Mouse (Mus musculus): ENCODE measurements around the gene Kirrel. TPM values are rescaled to one million over a fixed set of nuclear protein-coding genes. Genes with fewer than 3 reads are reported as not detected.
A peak's percentile ranks its signal among the peaks of the same experiment; 100 is the strongest.

Gene Kirrel
- total RNA-seq, 1 experiment from 2014 or later: not detected

DNA sequence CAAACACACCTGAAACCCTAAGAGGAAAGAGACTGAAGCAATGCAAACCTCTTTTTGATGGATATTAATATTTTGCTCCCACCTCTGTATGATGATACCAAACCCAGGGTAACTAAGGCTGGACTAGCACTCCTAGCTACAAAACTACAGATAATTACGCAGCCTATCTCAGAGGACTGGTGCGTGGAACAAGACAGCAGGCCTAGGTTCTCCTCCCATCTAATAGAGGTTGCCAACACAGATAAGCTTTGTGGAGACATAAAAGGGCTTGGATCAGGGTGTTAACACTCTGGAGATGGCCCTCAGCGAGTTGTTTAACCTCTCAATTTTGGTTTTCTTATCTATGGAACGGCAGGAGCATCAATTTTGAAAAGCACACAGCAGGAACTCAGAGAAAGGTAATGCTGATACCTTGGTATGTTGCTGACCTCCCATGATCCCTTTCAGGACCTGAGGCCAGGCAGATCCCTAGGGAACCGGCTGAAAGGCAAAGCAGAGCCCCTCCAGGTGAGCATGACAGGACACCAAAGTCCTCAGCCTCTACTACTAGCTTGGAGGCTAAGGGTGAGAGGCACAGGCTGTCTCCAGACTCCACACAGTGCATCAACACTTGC lies 5.0 kb downstream of the Kirrel start:
- no peak for ATAC-seq (replicated peaks; ENCODE audit: insufficient number of reproducible peaks, low FRiP score, low TSS enrichment, poor library complexity, severe bottlenecking)

DNA sequence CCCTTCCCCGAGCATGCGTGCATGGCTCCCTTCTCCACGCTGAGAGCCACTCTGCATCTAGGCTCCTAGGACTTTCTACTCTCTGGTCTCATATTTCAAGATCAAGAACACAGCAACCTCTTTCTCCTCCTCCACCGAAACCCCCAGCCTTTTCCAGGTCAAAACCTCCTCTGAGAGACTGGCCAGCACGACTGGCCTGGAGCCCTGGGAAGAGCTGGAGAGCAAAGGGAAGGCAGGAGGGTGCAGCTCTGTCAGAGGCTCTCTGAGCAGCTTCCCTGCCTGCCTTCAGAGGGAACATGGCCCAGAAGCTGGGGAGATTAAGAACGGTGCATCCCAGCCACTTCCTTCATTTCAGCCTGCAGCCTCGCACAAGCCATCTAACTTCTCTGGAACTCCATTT lies 5.8 kb downstream of the Kirrel start:
- ATAC-seq (replicated peaks; ENCODE audit: insufficient number of reproducible peaks, low FRiP score, low TSS enrichment, poor library complexity, severe bottlenecking): no peak

DNA sequence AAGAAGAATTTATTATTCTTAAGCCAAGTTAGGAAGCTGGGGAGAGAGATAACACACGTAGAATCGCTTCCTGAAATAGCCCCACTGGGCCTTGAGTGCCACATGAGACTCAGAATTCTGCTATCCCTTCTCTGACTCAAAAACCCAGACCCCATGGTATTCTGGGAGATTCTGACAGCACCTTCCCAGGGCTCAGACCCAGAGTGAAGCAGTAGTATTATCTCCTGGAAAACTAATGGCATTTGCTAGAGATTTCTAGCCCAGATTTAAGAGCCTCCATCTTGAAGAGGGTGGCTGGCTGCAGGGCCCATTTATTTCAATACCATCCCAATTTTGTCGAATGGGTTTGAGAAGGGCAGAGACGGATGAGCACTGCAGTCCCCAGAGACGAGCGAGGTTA lies 6.9 kb downstream of the Kirrel start:
- ATAC-seq (replicated peaks; ENCODE audit: insufficient number of reproducible peaks, low FRiP score, low TSS enrichment, poor library complexity, severe bottlenecking): no peak

DNA sequence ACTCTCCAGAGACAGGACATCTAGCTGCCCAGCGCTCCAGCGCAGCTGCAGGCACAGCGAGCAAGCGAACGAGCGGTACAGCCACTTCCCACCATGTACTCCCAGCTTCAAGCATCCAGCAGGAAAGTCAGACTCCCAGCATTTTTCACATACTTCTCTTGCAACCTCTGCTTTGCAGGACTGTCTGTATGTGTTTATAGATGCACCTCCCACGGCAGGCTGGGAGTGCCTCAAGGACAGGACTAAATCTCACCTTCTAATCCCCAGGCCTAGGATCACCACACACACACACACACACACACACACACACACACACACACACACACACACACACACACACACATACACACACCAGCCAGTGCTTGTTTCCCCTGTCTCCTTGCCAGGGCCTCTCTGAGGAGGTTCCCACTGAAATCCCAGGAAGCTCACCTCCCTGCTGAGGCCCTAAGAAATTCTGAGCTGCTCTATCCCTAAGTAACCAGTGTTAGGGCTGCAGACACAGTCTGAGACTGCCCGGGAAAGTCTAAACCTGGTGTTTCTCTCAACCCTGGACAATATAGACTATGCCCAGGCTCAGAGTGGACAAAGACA lies 9.2 kb downstream of the Kirrel start:
- ATAC-seq (replicated peaks; ENCODE audit: insufficient number of reproducible peaks, low FRiP score, low TSS enrichment, poor library complexity, severe bottlenecking): no peak

DNA sequence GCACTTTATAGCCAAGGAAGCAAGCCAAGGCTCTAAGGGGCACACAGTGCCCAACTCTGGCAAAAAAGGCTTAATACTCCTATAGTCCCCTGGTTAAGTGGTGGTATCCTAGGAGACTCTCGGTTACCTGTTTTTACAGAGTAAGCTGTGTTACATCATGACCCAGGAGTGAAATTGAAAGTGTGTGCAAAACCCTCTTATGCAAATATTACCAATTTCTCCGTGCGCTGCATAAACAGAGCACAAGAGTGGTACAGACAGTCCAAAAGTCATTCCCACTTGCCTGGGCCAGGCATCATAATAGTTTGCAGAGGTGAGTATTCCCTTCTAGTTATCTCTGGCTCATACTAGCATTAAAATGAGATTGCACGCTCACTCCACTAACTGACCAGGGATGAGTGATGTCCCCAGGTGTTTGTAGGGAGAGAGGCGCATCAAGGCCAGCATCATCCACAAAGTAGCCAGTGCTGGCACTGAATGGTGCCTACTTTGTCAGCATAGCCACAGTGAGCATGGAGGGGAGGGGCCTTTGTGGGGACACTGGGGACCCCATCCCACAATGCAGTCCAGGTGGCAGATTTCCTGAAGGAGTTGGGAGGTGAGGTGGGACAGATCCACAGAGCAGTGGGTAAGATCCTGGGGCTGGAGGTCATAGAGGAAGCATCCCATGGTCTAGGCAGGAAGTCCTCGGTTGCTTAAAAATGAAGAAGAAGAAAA lies 10.3 kb downstream of the Kirrel start:
- ATAC-seq (replicated peaks; ENCODE audit: insufficient number of reproducible peaks, low FRiP score, low TSS enrichment, poor library complexity, severe bottlenecking): no peak

DNA sequence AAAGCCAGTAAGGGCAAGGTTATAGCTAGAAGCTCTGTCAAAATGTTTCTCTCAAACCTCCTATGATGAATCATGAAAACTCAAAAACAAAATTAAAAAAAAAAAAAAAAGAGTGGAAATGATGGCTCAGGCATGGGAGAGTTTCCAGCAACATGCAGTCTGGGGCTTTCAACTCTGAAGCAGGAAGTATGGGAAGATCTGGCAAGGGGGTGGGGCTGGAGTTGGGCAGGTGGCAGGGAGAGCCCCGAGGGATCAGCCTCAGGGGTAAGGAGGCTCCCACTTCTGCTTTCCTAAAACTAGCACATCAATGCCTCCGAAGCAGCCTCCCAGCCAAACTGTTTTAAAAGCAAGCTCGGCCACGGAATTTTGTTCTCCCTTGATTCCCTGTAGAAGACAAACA lies 11.4 kb downstream of the Kirrel start:
- no peak for ATAC-seq (replicated peaks; ENCODE audit: insufficient number of reproducible peaks, low FRiP score, low TSS enrichment, poor library complexity, severe bottlenecking)

DNA sequence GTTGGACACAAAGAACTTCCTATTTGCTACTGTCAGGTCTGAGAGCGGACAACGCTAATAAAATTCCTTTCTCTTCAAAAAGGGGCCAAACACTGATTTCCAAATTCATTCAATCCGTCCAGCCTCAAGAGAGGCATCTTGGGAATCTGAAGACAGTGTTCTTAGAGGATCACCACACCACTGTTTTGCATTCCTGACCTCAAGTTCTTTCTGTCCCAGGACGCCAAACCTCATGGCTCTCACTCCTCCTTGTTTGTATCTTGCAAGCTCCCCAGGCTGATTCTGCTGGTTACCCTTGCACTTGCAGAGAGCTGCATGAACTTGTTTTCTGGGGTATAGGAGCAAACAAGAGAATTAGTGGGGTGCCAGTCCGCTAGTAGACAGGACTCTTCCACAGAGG lies 12.2 kb downstream of the Kirrel start:
- ATAC-seq (replicated peaks; ENCODE audit: insufficient number of reproducible peaks, low FRiP score, low TSS enrichment, poor library complexity, severe bottlenecking): no peak

DNA sequence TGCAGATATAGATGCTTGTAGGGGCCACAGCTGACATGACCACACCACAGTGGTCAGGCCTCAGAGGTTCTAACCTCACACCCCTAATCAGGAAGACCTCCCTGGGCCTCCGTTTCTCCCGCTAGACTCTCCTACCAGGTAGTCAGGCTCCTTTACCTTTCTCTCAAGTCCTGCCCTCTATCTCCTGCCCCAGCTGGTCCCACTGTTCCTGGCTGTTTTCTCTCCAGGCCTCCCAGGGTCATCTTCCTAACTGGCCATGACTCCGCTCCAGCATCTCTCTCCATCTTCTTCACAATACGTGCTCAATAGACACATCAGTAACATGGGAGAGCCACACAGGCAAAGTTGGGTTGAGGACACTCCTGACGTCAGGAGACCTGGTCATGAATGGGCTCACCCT lies 12.9 kb downstream of the Kirrel start:
- no peak for ATAC-seq (replicated peaks; ENCODE audit: insufficient number of reproducible peaks, low FRiP score, low TSS enrichment, poor library complexity, severe bottlenecking)

DNA sequence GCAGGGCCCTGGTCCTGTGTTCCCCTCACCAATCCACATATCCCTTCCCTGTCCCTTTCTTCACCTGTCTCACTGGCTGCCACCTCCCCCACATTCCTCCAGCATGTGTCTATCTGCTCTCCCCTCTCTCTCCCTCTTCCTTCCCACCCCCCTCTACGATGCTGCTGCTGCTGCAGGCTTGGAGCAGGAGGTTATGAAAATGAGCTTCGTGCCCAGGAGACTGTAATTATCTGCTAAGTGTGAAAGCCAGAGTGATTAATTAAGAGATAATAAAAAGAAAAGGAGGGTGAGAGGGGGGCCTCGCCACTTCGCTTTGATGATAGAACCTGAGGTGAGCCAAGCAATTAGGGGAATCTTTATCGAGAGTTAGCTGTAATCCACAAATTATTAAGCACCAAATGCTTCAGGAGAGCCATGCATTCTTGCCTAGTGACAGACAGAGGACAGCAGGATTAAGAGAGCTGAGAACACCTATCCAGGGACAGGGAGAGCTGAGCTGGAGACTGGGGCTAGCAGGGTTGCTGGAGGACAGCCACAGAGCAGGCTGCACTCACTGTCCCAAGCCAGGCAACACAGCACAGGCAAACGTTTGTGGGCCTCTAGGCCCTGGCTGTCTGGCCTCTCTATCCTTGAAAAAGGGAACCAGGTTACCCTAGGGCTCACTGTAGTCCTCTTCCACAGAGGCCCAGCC lies 13.6 kb downstream of the Kirrel start:
- ATAC-seq (replicated peaks; ENCODE audit: insufficient number of reproducible peaks, low FRiP score, low TSS enrichment, poor library complexity, severe bottlenecking): 0 out of 2 replicates have a peak, but pooled peaks have one; percentile 22

DNA sequence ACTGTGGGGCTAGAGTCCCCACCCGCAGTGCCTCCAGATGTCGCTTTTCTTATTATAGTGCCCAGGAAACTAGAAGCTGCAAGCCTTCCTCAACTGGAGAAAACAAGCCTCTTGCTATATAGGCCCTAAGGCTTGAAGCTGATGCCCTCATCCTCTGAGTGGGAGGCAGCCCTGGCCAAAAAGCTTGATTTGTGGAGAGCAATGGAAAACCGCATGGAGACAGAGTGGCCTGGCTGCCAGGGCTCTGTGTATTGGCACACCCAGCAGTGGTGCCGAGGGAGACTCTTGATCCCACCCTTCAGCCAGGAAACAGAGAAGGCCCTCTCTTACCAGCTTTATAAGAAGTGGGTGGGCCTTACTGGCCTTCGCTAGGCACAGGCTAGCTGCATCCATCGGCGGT lies 15.4 kb downstream of the Kirrel start:
- ATAC-seq (replicated peaks; ENCODE audit: insufficient number of reproducible peaks, low FRiP score, low TSS enrichment, poor library complexity, severe bottlenecking): no peak

DNA sequence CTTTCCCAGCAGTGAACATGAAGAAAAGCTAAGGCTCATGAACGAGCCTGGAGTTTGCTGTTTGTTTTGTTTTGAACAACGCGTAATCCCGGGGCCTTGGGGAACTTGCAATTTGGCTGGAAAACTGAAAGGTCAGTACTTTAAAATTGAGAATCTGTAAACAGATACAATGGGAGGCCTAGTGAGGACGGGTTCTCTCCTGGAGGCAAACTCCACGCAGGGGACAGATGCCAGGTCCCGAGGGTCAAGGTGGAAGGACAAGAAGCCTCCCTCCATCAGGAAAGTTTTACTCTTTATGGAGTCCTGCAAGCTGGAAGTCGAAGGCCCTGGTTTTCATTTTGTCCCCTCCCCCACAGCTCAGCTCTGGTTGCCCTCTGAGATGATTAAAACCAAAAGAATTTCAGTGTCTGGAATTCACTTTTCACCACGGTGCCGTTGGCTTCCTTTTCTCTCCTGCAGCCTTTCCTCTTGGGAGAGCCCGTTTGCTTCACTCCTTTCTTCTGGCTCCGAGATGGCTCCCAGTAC lies 16.7 kb downstream of the Kirrel start:
- no peak for ATAC-seq (replicated peaks; ENCODE audit: insufficient number of reproducible peaks, low FRiP score, low TSS enrichment, poor library complexity, severe bottlenecking)

DNA sequence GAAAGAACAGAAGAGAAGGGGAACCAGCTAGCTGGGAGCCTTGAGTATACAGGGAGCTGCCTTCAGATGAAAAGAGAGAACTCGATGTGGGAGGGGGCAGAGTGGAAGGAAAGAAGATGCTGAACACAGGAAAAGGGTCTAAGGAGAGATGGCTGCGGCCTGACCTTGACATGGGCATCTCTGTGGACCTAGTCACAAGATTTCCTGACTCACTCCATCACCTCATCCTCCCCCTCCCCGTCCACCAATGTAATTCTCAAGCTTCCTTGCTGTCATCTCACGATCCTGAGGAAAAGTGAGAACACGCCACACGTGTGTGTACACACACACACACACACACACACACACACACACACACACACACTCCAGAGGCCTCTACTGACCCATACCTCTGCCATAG lies 17.2 kb downstream of the Kirrel start:
- ATAC-seq (replicated peaks; ENCODE audit: insufficient number of reproducible peaks, low FRiP score, low TSS enrichment, poor library complexity, severe bottlenecking): no peak

DNA sequence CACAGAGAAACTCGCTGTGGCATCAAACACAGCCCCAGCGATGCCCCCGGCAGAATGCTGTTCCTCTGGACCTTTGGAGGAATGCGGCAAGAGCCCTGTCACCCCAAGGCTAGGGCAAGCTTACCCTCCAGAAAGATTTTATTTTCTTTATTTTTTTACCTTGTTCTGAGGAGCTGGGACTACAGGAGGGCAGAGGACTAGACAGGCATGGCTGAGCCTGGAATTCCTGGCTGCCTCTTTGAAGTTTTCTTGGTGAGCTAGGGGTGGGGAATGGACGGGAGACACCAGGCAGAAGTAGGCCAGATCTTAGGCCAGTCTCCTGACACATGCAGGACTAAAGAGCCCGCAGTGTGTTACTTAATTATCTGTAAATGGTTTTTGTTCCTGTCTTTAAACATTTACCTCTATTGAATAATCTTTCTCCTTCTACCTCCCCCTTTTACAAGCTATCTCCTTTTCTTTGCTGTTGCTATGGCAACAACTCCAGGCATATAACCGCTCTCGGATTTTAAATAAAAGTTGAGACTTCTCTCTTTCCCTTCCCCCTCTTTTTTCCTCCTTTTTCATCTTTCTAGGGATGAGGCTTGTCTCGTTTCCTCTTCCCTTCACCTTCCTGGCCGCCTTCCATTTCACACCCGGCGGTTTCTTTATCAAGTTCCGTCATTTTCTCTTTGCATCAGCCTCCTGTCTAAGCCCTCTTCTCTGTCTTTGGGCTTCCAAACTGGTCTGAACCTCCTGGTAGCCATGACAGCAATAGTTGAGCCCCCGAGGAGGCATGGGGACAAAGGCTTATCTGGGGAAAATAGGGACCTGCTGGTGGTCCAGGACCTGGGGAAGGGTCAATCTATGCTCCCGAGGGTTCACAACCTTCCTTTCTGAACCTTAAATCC lies 19.9 kb downstream of the Kirrel start:
- no peak for ATAC-seq (replicated peaks; ENCODE audit: insufficient number of reproducible peaks, low FRiP score, low TSS enrichment, poor library complexity, severe bottlenecking)

DNA sequence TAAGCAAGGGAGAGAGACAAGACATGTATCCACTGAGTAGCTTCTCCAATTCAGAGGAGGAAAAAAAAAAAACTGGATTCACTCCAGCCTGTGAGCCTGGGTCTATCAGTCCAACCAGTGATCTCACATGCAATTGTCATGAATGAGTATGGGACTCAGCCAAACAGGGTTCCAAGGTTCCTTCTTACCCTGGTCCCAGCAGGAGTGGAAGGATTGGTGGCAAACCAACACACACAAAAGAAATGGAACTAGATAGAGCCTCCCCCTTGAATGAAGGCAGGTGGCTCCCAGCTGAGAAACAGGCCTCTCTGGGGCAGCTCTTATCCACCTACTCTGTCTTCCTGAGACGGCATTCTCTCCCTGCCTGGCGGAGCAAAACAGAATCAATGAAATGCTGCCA lies 21.5 kb downstream of the Kirrel start:
- no peak for ATAC-seq (replicated peaks; ENCODE audit: insufficient number of reproducible peaks, low FRiP score, low TSS enrichment, poor library complexity, severe bottlenecking)

DNA sequence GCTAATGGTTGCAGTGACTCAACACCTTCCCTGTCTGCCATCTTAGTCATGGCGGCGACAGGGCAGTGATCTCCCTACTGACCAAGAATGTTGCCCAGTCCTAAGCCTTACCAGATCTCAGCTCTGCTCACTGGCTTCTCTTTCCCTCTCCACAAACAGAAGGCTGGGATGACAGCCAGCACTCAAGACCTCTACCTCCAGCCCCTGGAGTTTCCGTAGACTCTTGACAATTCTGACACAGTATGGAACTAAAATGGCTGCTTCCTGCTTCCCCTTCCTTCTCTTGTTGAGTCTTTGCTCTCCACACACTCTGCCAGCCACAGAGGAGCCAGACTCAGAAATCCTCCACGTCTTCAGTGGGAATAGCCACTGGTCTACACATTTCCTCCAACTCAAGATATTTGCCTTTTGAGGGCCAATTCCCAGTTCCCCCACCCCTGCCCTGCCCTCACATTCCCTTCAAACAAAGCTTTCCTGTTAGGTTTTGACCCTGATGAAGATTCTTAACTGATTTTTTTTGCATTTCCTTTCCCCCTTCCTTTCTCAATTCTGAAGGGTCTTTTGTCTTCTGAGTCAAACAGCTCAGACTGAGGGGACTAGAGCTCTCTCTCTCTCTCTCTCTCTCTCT lies 22.3 kb downstream of the Kirrel start:
- ATAC-seq (replicated peaks; ENCODE audit: insufficient number of reproducible peaks, low FRiP score, low TSS enrichment, poor library complexity, severe bottlenecking): no peak

DNA sequence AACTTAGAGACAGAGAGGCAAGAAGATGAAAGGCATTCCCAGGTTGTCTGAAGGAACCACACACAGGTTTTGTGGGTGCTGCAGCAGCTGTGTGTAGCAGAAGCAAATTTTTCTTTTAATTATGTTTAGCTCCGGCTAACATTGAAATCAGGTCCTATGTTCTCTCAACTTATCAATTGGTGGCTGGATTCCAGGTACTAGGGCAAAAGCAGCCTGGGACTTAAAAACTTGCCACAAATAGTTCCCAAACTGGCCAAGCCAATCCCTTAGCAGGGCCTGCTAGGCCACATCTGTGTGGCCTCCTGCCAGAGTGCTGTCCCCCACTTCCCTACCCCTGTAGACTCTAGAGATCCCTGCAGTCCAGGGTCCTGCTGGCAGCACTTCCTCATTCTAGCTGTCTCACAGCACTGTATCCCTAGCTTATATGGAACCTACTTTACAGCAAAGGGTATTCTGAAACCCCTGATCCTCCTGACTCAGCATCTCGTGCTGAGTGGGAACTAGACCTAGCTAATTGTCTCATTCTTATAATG lies 23.2 kb downstream of the Kirrel start:
- ATAC-seq (replicated peaks; ENCODE audit: insufficient number of reproducible peaks, low FRiP score, low TSS enrichment, poor library complexity, severe bottlenecking): no peak

DNA sequence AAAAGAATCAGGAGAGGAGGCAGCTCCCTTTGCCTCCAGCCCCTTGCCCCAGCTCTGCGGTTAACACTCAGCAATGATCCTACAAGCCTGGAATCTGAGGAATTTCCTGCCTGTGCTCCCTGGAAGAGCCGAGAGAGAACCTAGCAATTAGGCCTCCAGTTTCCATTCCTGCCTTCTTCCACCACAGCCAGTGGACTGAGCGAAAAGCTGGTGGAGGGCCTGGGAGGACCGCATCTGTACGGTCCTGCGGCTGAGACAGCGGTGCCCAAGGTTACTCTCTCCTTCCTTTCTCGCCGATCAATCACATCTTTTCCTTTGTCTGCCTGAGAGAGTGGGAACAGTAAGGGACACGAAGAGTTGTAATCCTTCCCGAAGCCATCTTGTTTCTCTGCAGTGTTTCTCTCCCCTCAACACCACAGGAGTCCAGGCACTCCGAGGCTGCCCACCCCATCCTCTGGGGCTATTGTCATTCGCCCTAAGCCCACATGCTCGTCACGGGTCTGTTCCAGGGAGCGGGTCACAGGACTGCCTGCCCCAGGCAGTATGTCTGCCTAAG lies 23.8 kb downstream of the Kirrel start:
- ATAC-seq (replicated peaks; ENCODE audit: insufficient number of reproducible peaks, low FRiP score, low TSS enrichment, poor library complexity, severe bottlenecking): no peak

Data from monocyte, adult 5-6 weeks (primary cell).